In genomic region chrX:101299473-101300426, GRCm38 (mm10) we compare ENCODE assay signal across 8 mouse cellular contexts. TPM values are rescaled to one million over a fixed set of nuclear protein-coding genes. Genes with fewer than 3 reads are reported as not detected.
DNase-seq lines count a peak whose midpoint lies in the region; ATAC-seq and TF ChIP-seq lines count a peak whose summit lies in the region.

No protein-coding gene starts in this region.

- H3K9ac ChIP-seq in limb, embryonic 15.5 days: no peak overlapping the region
- H3K9ac ChIP-seq in stomach, postnatal 0 days (ENCODE audit: low read length): peak overlapping the region; percentile 27; the same call in 1 of the 2 replicates

- H3K4me3 ChIP-seq in cerebellum, adult 2 months (replicated peaks; ENCODE audit: insufficient read depth, low read depth, low read length): peak overlapping the region; percentile 94
- peak overlapping the region; percentile 43 for H3K4me3 ChIP-seq in limb, embryonic 15.5 days
- H3K4me3 ChIP-seq in stomach, postnatal 0 days (ENCODE audit: low read depth, low read length): peak overlapping the region; percentile 27

- peaks cover 14% of the 10 kb centered on the region; the same call in 1 of the 2 replicates for H3K4me1 ChIP-seq in cerebellum, adult 2 months (ENCODE audit: control insufficient read depth, insufficient read depth, low read length)
- H3K4me1 ChIP-seq in limb, embryonic 15.5 days: peaks cover 13% of the 10 kb centered on the region
- H3K4me1 ChIP-seq in stomach, postnatal 0 days (replicated peaks; ENCODE audit: control insufficient read depth, insufficient read depth): no peaks in the 10 kb centered on the region

- peak; percentile 70 for ATAC-seq in limb, embryonic 15.5 days (ENCODE audit: insufficient number of reproducible peaks, low FRiP score, low TSS enrichment, low read depth)
- peak; percentile 13; the same call in 1 of the 2 replicates for ATAC-seq in stomach, postnatal 0 days (ENCODE audit: low FRiP score, low TSS enrichment)

- peak overlapping the region; percentile 86 for H3K27ac ChIP-seq in cerebellum, adult 2 months (ENCODE audit: insufficient read depth, low read length)
- H3K27ac ChIP-seq in limb, embryonic 15.5 days: peak overlapping the region; percentile 74
- no peak overlapping the region for H3K27ac ChIP-seq in stomach, postnatal 0 days (replicated peaks)

- WGBS in cerebellum, adult 2 months: 2% methylated on average over 13 of the region's 13 CpGs
- 35% methylated on average over 9 of the region's 13 CpGs for WGBS in limb, embryonic 15.5 days
- WGBS in stomach, postnatal 0 days: 18% methylated on average over 11 of the region's 13 CpGs

- TF ChIP-seq EP300 in stomach, postnatal 0 days (optimal IDR thresholded peaks at IDR 0.05): no peak

- DNase-seq in cerebellum, adult 2 months: no peak
- DNase-seq in cerebellum, adult 11 months: no peak
- DNase-seq in lung, postnatal 10 days: peak; percentile 4
- no peak for DNase-seq in lung, postnatal 36 days
- DNase-seq in stomach, postnatal 0 days (ENCODE audit: low spot score): no peak
- DNase-seq in spleen, postnatal 14 days (ENCODE audit: low spot score in 2 of 2): no peak
- no peak for DNase-seq in adrenal gland, postnatal 36 days

- no peak for TF ChIP-seq CTCF in cerebellum, adult 2 months (IDR thresholded peaks at IDR 0.05; ENCODE audit: borderline replicate concordance, insufficient read depth, low read depth, low read length)
- no peak for TF ChIP-seq CTCF in stomach, postnatal 0 days (IDR thresholded peaks at IDR 0.05; ENCODE audit: low read depth)

- no peaks in the 10 kb centered on the region for H3K27me3 ChIP-seq in cerebellum, adult 2 months (ENCODE audit: control insufficient read depth, insufficient read depth, low read length)
- H3K27me3 ChIP-seq in limb, embryonic 15.5 days: peaks cover 20% of the 10 kb centered on the region
- H3K27me3 ChIP-seq in stomach, postnatal 0 days (ENCODE audit: control insufficient read depth, insufficient read depth, low read length): no peaks in the 10 kb centered on the region

- no peaks in the 10 kb centered on the region for H3K9me3 ChIP-seq in limb, embryonic 15.5 days
- no peaks in the 10 kb centered on the region for H3K9me3 ChIP-seq in stomach, postnatal 0 days (ENCODE audit: control insufficient read depth, low read length)

- H3K4me2 ChIP-seq in limb, embryonic 15.5 days: peak overlapping the region; percentile 39
- peak overlapping the region; percentile 54 for H3K4me2 ChIP-seq in stomach, postnatal 0 days (replicated peaks; ENCODE audit: low read depth)

- H3K36me3 ChIP-seq in limb, embryonic 15.5 days: peaks cover 14% of the 10 kb centered on the region; the same call in 1 of the 2 replicates
- no peaks in the 10 kb centered on the region for H3K36me3 ChIP-seq in stomach, postnatal 0 days (ENCODE audit: control insufficient read depth, insufficient read depth, low read length)

- TF ChIP-seq POLR2A in cerebellum, adult 2 months (IDR thresholded peaks at IDR 0.05; ENCODE audit: borderline replicate concordance, insufficient read depth, low read length): no peak

RNA-seq across cellular contexts. Expression of gene Nlgn3, which starts 0.8 kb away (rescaled TPM):
- 36.9 and 38.5 TPM in 2 replicates for polyA plus RNA-seq in cerebellum, adult 2 months (2012; rRNA removed)
- 12.9 and 14.3 TPM in 2 replicates for polyA plus RNA-seq in limb, embryonic 15.5 days (2015; fragmentation: Nextera tagmentation; extraction: Ambion mirVana)
- polyA plus RNA-seq in stomach, postnatal 0 days (2015; fragmentation: Nextera tagmentation; extraction: Ambion mirVana): 1.7 TPM in 2 replicates
- total RNA-seq in adrenal gland, postnatal 36 days (2021): 10 to 100 TPM; 18.5 to 28.4 TPM

RNA-seq across cellular contexts. Expression of gene Med12, which starts 25.9 kb away (rescaled TPM):
- 54.4 and 64.5 TPM in 2 replicates for polyA plus RNA-seq in cerebellum, adult 2 months (2012; rRNA removed)
- 28.7 and 30.5 TPM in 2 replicates for polyA plus RNA-seq in limb, embryonic 15.5 days (2015; fragmentation: Nextera tagmentation; extraction: Ambion mirVana)
- polyA plus RNA-seq in stomach, postnatal 0 days (2015; fragmentation: Nextera tagmentation; extraction: Ambion mirVana): 10.1 and 11.7 TPM in 2 replicates
- total RNA-seq in adrenal gland, postnatal 36 days (2021): 10 to 100 TPM; 32.2 to 35.1 TPM

RNA-seq across cellular contexts. Expression of gene Gm20489, which starts 30.9 kb away (rescaled TPM):
- not detected in 2 replicates for polyA plus RNA-seq in cerebellum, adult 2 months (2012; rRNA removed)
- polyA plus RNA-seq in limb, embryonic 15.5 days (2015; fragmentation: Nextera tagmentation; extraction: Ambion mirVana): not detected in 2 replicates
- not detected in 2 replicates for polyA plus RNA-seq in stomach, postnatal 0 days (2015; fragmentation: Nextera tagmentation; extraction: Ambion mirVana)
- not detected for total RNA-seq in adrenal gland, postnatal 36 days (2021)

RNA-seq across cellular contexts. Expression of gene Il2rg, which starts 31.7 kb away (rescaled TPM):
- 1.9 and 2.0 TPM in 2 replicates for polyA plus RNA-seq in cerebellum, adult 2 months (2012; rRNA removed)
- 19.3 and 20.4 TPM in 2 replicates for polyA plus RNA-seq in limb, embryonic 15.5 days (2015; fragmentation: Nextera tagmentation; extraction: Ambion mirVana)
- polyA plus RNA-seq in stomach, postnatal 0 days (2015; fragmentation: Nextera tagmentation; extraction: Ambion mirVana): 3.3 and 3.8 TPM in 2 replicates
- total RNA-seq in adrenal gland, postnatal 36 days (2021): 10 to 100 TPM in 1 of 2 experiments, 1 to 10 TPM in 1; 5.7 to 10.2 TPM

RNA-seq across cellular contexts. Expression of gene Gm614, which starts 36.0 kb away (rescaled TPM):
- not detected in 2 replicates for polyA plus RNA-seq in cerebellum, adult 2 months (2012; rRNA removed)
- polyA plus RNA-seq in limb, embryonic 15.5 days (2015; fragmentation: Nextera tagmentation; extraction: Ambion mirVana): not detected in 2 replicates
- not detected in 2 replicates for polyA plus RNA-seq in stomach, postnatal 0 days (2015; fragmentation: Nextera tagmentation; extraction: Ambion mirVana)
- not detected for total RNA-seq in adrenal gland, postnatal 36 days (2021)

Comparison
In these comparisons a context has a peak if more than half of its experiments do, and no peak if none do; other contexts are left out.
1. H3K4me3 ChIP-seq: peak in every context shown above with its lines; median percentile 94 in cerebellum, adult 2 months; 43 in limb, embryonic 15.5 days; 27 in stomach, postnatal 0 days.